Mouse (Mus musculus): ENCODE results near the gene Pou3f1.

Gene Pou3f1

DNA sequence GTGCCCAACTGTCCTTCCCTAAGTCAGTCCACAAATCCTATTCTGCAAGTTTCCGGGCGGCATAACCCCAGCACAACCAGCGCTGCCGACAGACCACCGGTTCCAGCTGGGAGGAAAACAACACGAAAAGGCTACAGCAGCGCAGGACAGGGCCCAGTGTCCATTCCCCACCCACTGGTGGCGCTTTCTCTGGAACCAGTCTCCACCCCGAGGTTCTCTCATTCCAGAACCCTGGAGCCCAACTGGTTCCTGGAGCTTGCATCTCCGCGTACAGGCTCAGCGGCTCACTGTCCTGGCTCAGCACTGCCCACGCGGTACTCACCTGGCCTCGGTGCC lies at the start of gene Pou3f1:
TSS of gene Pou3f1 (plus strand) at position 290 of the 336 bp plus-strand sequence.
- DNase-seq, result no peak

DNA sequence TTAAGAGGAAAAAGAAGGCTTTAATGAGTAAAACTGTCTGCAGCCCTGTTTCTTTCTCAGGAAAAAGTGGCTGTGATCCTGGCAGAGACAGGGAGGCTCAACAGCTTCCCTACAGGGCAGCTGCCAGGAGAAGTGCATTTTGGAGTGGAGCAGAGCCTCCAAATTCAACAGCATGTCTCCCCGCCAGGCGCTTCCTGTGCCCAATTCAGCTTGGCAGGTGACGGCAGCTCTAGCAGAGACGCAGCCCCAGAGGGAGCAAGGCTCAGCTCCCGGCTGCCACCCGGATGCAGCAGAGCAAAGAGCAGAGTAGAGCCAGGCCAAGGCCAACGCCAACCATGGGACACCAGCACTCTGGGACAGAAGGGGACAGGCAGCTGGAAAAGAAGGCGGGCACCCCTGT lies 49.4 kb upstream of the Pou3f1 start:
- DNase-seq, result no peak

DNA sequence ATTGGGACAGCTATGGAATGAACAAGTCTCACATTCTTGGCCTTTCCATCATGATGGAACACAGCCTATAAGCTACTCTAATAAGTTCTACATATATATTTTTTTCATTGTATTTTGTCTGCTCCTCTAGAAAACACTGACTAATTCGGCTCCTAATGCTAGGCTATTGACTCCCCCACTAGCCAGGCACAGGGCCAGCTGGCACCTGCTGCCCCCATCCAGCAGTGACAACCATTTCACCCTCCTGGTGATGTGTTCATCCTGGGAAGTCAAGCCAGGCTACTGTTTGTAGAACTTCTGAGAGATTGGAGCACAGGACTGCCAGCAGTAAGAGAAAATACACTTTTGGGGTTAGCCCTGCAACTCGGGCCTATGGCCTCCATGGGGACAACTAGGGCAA lies 46.5 kb upstream of the Pou3f1 start:
- no peak for DNase-seq

DNA sequence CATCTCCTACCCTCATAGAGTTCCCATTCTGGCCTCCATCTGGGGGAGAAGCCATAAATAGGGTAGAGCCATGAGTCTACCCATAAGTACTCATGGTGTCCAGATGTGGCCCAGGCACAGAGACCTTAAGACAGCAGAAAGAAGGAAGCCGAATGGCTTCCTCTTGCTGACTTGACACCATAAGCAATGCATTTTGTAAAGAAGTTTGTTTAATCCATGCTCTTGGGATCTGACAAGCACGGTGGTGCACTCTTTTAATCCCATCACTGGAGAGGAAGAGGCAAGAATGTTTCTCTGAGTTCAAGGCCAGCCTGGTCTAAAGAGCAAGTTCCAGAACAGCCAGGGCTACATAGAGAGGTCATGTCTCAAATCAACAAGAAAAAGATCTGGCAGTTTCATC lies 45.9 kb upstream of the Pou3f1 start, which contains the start of gene 3100002H09Rik:
TSS of gene 3100002H09Rik (minus strand) at position 101 of the 400 bp plus-strand sequence.
- DNase-seq, result no peak

- no peak for DNase-seq
Measured at GRCm38 (mm10) chr4:124611768-124612167, 44.8 kb upstream of the Pou3f1 start.

- DNase-seq, result no peak
Measured at GRCm38 (mm10) chr4:124614189-124614588, 42.4 kb upstream of the Pou3f1 start.

DNA sequence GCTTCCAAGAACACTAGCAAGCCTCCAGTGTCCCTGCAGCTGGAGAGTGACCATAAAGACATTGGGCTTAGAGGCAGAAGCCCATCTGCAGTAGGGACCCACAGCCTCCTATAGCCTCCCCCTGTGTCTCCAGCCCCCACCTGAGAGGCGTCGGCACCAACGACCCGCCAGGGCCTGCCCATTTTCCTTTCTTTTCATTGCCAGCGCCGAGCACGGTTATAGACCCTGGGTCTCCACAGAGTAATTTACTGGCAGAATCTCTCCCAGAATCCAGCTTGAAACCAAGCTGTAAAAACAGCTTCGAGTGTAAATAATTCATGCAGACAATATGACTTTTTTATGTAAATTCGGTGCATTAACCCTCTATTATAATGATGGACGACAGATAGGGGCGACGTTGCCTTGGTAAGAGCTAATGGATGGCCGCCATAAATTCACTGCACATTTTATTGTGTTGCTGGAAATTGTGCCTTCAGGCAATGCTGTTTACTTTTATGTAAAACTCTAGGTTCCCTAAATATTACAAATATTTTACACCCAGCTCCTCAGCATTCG lies 41.1 kb upstream of the Pou3f1 start:
- DNase-seq, result no peak

DNA sequence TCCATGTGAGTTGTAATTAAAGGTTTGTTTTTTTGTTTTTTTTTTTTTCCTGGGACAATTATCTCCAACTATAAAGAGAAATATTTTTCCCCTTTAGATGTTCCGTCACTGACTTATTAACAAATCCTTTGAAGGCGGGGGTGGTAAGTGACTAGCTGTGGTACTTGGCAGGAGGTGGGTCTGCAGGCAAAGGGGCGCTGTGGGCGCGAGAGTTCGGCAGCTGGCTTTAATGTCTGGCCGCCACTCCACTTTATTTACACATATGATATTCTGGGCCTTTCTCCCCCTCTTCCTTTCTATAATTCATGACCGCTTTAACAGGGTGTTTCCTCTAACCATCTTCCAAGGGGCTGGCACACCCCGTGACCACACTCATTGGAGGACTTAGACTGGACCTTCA lies 40.6 kb upstream of the Pou3f1 start:
- no peak for DNase-seq

DNA sequence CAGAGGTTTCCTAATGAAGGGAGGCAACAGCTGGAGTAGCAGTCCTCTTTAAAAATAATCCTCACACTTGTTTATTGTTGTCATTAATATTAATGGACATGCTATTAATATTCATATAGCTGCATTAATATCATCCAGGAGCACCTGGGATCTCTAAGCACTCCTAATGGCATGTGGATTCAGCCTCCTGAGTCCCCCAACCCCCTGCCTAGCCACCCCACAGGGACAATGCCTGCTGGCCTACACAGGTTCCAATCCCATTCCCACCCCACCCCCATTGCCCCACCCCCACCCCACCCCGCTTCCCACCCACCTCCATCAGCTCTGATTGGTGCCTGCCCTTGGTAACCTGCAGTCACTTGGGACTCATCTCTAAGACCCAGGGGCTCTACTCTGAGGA lies 40.0 kb upstream of the Pou3f1 start:
- DNase-seq, result no peak

DNA sequence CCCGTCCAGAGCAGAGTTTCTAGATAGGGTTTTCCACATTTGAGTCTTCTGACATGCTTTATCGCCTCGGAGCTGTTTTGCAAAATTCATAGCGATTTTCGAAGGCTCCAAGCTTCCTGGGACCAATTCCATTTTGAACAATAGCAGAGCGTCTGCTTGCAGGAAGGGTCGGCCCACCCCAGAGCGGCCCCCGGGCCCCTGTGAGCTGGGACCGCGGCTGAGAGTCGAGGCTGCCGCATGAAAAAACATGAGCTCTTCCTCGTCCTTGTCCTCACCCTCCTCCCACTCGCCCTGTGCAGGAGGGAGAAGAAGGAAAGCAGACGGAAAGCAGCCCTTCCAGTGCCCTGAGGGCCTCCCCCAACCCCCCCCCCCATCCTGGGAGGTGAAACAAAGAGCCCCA lies 38.0 kb upstream of the Pou3f1 start:
- no peak for DNase-seq

GRCm38 (mm10) chr4:124621406-124621805 lies 35.2 kb upstream of the Pou3f1 start:
- no peak for DNase-seq

GRCm38 (mm10) chr4:124622566-124622965 lies 34.0 kb upstream of the Pou3f1 start:
- DNase-seq, result no peak

GRCm38 (mm10) chr4:124624111-124624581 lies 32.5 kb upstream of the Pou3f1 start:
- no peak for DNase-seq

GRCm38 (mm10) chr4:124626836-124627235 lies 29.8 kb upstream of the Pou3f1 start:
- DNase-seq, result no peak

GRCm38 (mm10) chr4:124631456-124631855 lies 25.2 kb upstream of the Pou3f1 start:
- no peak for DNase-seq

- no peak for DNase-seq
Measured at GRCm38 (mm10) chr4:124632856-124633255, 23.8 kb upstream of the Pou3f1 start.

- no peak for DNase-seq
Measured at GRCm38 (mm10) chr4:124633281-124633680, 23.3 kb upstream of the Pou3f1 start.

GRCm38 (mm10) chr4:124639715-124640114 lies 16.9 kb upstream of the Pou3f1 start:
- no peak for DNase-seq

GRCm38 (mm10) chr4:124643859-124644258 lies 12.7 kb upstream of the Pou3f1 start:
- DNase-seq, result no peak

DNA sequence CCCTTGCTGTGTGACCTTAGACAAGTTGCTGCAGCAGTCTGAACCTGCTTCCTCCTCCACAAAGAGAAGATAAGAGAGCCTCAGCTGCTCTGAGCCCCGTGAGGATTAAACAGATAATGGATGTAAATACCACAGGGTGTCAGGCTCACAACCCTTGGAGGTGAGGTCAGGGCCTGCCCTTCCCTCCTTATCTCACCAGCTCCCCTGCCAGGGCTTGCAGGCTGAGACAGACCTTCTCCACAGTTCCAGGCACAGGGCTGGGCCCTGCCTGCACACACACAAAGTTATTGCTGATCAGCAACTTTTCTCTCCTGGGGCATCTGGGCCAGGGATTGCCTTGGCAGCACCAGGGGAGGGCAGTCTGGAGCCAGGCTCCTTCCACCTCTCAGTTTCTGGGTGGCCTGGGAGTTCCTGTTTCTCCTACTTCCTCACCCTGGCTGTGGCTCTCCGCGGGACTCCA lies 11.6 kb upstream of the Pou3f1 start:
- DNase-seq, result no peak

DNA sequence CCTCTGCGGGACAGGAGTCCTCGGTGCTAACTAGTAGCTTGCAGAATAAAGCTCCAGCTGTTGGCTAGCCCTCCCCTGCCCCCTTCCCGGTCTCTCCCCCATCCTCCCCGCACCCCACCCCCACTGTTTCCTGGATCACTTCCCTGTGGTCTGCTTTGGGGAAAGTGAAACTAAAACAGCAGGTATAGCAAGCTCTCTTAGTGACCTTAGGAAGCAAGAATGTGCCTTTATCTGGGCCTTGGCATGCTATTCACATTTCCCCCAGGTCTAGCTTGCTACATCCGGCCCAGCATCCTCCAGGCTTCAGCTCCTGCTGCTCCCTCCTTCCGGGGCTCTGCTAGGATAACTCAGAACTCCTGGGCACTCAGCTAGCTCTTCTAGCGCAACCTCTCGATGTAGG lies 10.0 kb upstream of the Pou3f1 start:
- no peak for DNase-seq

DNA sequence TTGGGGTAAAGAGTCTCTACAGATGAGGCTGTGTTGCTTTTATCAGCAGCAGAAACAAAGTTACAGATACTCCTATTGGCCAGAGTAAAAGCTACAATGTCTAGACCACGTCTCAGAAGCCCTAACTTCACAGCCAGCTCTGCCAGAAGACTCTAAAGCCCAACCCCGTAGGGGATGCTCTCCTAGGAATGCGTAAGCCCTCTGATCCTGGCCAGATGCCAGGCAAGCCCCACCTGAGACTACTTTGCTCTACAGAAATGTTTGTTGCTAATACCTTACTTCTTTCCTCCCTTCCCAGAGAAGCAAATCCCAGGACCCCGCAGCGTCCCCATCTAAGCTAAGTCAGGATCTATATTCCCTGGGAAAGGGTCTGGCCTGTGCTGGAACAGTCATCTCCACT lies 8.7 kb upstream of the Pou3f1 start:
- no peak for DNase-seq

- DNase-seq, result no peak
Measured at GRCm38 (mm10) chr4:124652886-124653285, 3.7 kb upstream of the Pou3f1 start.

DNA sequence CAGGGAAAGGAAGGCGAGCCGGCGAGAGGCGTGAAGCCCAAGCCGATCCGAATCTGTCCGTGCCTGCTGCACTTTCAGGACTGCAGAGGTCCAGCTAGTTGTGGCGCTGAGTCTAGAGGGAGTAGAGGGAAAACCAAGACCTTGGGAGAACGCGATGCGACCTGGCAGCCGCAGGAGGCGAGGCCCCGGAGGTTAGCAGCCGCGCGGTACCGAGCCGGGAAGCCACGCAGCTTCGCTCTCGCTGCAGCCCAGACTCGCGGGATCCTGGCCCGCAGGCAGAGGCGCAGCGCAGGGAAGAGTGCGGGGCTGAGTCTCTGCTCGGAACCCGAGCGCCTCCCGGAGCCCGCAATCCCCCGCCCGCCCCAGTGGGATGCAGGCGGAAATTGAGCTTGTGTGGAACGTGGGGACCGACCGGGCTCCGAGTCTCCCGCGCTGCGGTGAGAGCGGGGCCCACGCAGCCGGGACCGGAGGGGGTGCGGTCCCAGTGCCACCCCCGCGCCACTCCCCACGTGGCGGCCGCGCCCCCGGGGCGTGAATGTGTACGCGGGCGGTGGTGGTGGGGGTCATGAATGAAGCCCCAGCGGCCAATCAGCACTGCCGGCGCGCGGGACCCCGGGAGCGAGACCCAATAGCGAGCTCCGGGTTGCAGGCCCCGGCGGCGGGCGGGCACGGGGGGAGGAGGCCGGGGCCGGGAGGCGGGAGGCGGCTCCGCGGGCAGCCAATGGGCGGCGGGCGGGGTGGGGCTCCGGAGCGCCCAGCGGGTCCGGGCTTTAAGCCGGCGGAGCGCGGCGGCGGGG lies 445 bp downstream of the Pou3f1 start:
- DNase-seq, result peak; percentile 90

GRCm38 (mm10) chr4:124657781-124658180 lies 1.2 kb downstream of the Pou3f1 start:
- peak; percentile 36 for DNase-seq
